Mouse (Mus musculus) cerebellum, adult 11 months (tissue): ENCODE data around the gene Cd46.

ENCODE experiments used
- DNase-seq: peaks from one replicate; pipeline ENCODE4 v3.0.0; 2022

Gene Cd46

GRCm38 (mm10) chr1:195018089-195018999 is 73.7 kb downstream of the Cd46 start:
- peak; percentile 89 for DNase-seq

- DNase-seq = no peak
Observed at GRCm38 (mm10) chr1:195017626-195018025, 74.4 kb downstream of the Cd46 start.

- peak; percentile 73 for DNase-seq
Observed at GRCm38 (mm10) chr1:195016811-195017501, 75.1 kb downstream of the Cd46 start.

GRCm38 (mm10) chr1:195015281-195015680 is 76.8 kb downstream of the Cd46 start:
- DNase-seq = peak; percentile 49

- no peak for DNase-seq
Observed at GRCm38 (mm10) chr1:195014201-195014885, 77.7 kb downstream of the Cd46 start.

- no peak for DNase-seq
Observed at GRCm38 (mm10) chr1:195012531-195012930, 79.5 kb downstream of the Cd46 start.

GRCm38 (mm10) chr1:195006267-195006666 is 85.8 kb downstream of the Cd46 start:
- no peak for DNase-seq

- DNase-seq = no peak
Observed at GRCm38 (mm10) chr1:195004194-195004593, 87.9 kb downstream of the Cd46 start.

GRCm38 (mm10) chr1:195003328-195003727 is 88.7 kb downstream of the Cd46 start:
- DNase-seq = no peak

GRCm38 (mm10) chr1:194998396-194998795 is 93.7 kb downstream of the Cd46 start:
- no peak for DNase-seq

- no peak for DNase-seq
Observed at GRCm38 (mm10) chr1:194995196-194995595, 96.9 kb downstream of the Cd46 start.

GRCm38 (mm10) chr1:194994262-194994661 is 97.8 kb downstream of the Cd46 start:
- no peak for DNase-seq

- no peak for DNase-seq
Observed at GRCm38 (mm10) chr1:194993409-194993988, 98.5 kb downstream of the Cd46 start.

- no peak for DNase-seq
Observed at GRCm38 (mm10) chr1:194992589-194993317, 99.3 kb downstream of the Cd46 start.

GRCm38 (mm10) chr1:194991654-194992053 is 100.4 kb downstream of the Cd46 start:
- no peak for DNase-seq

- no peak for DNase-seq
Observed at GRCm38 (mm10) chr1:194990976-194991375, 101.1 kb downstream of the Cd46 start.

- no peak for DNase-seq
Observed at GRCm38 (mm10) chr1:194989024-194989423, 103.0 kb downstream of the Cd46 start.
